Mouse (Mus musculus) cerebral cortex, adult 2 months (tissue): ENCODE data around the gene Nradd.

ENCODE experiments used
- WGBS: fragments of 180-500 bp; shearing (Covaris S2); methylation state at CpG from one replicate; pipeline ENCODE4 v1.1.7; 2018; 5-methylcytosine and 5-hydroxymethylcytosine counted together

Gene Nradd

DNA sequence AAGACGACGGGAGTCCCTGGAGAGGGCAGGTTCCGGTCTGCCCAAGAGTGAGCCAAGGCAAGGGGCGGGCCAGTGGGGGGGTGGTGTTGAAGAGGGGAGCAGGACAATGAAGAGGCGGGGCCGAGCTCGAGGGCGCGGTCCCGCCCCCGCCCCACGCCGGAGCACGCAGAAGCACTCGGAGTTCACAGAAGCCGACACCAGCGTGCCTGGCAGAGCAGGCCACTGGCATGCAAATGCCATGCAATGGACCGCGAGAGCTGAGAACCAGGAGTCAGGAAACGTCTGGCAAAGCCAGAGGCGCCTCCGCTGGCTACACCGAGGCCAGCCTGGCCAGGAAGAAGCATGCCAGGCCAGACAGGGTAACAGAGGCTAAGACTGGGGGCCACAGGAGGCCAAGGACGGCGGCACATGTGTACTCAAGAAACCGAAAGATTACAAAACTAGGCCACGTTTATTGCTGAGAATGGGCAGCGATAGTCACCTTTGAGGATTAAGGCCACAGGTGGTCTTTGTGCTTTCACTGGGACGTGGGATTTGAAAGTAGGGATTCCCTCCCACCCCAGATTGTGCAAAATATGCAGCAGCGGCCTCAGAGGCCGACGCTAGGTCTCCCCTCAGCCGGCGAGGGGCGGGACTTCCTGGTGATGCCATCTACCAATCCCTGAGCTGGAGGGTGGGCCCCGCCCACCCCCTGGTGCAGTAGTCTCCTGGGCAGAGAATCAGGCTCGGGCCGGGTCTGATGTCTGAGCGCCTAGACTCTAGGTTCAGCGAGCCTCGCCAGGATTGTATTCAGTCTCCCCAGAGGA lies at the start of gene Nradd:
Nradd (minus strand) TSS at position 92 of the 806 bp plus-strand sequence.
- WGBS = 5% methylated on average over 41 of the region's 41 CpGs

DNA sequence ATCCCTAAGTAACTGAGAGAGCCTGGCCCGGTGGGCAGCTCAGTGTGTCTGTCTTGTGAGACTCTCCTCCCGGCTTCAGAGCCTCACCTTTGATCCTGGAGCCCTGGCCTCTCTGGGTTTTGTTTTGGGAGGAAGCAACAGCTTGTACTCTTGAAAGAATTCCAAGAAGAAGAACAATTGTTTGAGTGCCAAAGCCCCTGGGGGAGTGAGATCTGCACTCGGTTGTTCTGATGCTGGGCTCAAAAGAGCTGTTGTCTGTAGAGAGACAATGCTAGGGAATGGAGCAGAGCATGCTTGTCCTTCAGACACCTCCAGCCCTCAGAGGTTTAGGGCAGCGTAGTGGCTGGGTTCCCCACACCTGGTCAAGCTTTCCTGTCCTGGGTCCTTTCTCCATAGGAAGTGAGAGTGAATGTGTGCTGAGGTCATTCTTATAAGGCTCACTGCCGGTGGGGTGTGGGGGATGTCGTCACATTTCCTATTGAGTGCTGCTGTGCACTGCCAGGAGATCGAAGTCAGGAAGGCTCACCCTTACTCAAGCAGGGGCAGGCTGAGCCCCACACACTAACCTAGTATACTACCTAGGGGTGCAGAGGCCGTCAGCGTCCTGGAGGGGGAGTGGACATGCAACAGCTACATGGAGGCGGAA lies 49.0 kb upstream of the Nradd start:
- 47% methylated on average over 10 of the region's 10 CpGs for WGBS

DNA sequence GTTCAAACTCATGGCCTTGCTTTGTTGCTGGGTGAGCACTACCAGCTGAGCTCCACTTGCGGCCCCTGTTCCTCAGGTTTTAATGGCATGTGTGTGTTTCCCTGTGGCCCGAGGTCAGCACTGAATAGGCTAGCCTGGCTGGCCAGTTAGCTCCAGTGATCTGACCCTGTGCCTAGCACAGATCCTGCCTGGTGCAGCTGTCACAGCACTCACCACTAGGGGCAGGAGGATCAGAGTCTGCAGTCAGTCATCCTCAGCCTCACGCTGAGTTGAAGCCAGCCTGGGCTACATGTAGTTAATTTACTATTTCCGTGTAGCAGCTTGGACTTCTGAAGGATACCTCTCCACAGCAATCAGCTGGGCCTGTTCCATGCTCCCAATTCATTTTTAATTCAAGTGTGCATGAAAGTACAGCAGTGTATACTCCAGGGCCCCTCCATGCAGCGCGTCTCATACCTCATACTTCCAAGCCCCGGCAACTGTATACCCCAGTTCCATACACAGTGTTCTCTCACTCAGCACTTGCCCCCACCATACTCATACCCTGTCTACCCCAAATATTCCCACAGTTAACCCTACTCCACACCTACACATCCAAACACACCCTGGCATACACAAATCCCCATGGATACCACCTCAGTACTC lies 48.3 kb upstream of the Nradd start:
- 58% methylated on average over 7 of the region's 7 CpGs for WGBS

DNA sequence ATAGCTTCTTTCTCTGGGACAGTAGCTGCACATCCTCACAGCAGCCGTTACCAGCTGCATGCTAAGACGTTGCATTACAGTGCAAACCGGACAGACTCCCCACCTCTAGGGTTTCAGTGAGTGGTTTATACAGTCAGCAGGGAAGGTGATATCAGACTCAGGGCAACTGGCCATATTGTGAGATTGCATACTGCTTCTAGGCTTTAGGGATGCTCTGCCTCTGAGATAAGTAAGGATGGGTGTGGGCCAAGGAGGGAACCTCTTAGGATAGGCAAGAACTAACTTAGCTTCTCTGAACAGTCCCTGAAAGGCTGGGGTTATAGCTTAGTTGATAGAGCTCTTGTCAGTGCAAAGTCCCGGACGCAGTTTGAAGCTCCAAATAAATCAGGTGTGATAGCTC lies 45.5 kb upstream of the Nradd start:
- 86% methylated on average over 5 of the region's 5 CpGs for whole genome bisulfite sequencing

DNA sequence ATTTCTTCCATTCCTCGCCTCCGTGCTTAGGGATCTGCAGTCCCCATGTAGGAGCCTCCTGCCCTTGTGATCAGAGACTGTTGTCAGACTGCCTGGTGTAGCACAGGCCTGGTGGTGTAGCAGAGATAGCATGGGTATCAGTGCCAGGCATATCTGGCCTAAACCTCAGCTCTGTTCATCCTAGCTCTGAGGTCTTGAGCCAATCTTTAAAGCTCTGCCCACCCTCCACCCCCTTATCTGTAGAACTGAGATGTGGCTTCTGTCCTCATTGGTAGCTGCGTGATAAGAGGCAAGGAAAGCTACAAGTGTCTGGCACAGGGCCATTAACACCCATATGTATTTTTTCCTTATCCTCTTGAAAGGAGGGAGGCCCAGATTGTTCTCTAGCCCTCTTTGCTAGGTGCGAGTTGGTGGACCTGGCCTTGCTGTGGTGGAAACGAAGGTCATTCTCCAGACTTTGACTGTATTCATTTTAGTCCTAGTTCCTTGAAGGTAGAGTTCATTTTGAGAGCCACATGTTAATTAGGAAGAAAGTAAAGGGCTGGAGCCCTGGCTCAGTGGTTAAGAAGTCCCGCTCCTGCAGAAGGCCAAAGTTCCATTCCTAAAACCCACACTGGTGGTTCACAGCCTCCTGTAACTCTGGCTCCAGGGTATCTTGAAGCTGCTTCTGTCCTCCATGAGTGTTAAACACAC lies 44.5 kb upstream of the Nradd start:
- WGBS = 85% methylated on average over 6 of the region's 6 CpGs

DNA sequence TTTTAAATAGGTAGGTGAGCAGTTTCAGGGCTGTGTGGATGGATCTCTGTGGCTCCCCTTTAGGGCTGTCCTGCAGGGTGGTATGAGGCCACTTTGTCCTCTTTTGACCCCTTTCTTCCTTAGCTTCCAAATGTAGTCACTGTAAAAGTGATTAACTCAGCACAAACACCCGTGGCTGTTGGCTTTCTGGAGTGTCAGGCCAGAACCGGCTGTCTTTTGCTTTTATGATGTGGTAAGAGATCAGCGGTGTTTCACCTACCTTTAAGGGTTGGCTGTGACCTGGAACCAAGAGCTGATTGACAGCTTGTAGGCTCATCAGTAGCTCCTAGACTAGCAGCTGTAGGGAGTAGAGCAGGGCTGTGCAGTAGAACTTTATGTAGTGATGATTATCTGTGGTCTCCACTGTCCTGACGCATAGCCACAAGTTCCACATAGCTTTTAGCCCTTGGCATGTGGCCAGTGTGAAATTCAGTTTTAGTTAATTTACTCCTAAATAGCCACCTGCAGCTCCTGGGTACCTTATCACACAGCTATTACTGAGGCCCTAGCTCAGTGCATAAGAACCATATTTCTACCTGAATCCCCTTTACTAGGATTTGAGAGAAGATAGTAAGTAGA lies 43.1 kb upstream of the Nradd start:
- 48% methylated on average over 4 of the region's 4 CpGs for WGBS

DNA sequence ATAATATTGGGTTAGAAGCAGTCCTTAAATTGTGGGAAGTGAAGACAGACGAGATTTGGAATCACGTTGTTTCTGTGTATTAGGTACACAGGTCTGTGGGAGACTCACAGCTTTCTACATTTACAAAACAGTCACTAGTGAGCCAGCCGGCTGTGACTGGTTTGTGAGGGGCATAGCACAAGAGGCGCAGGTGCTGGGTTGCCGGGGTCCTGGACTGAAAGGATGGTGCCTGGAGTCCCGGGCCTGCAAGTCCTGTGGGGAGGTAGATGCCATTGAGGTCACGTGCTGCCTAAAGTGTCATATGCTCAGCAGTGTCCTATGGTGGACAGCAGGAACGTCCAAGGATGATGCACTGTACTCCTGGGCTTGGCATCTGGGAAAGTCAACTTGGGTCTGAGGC lies 42.1 kb upstream of the Nradd start:
- WGBS = 56% methylated on average over 8 of the region's 8 CpGs

DNA sequence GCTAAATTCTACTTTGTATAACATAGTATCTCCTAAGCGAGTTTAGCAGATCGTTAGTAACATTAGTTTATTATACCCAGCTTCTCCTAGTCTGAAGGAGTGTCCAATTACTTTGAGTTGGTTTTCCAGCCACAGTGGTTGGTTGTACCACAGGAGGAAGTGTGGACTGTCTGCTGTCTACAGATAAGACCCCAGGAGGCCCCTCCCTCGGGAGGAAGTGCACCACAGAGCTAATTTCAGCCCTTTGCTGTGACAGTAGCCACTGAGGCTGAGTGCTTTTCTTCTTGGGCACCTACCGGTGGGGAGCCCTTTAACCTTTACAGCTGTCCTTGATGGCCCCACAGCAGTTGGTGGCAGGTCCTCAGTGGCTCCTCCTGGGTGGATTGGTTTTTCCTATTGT lies 41.7 kb upstream of the Nradd start:
- WGBS = 40% methylated on average over 4 of the region's 4 CpGs

DNA sequence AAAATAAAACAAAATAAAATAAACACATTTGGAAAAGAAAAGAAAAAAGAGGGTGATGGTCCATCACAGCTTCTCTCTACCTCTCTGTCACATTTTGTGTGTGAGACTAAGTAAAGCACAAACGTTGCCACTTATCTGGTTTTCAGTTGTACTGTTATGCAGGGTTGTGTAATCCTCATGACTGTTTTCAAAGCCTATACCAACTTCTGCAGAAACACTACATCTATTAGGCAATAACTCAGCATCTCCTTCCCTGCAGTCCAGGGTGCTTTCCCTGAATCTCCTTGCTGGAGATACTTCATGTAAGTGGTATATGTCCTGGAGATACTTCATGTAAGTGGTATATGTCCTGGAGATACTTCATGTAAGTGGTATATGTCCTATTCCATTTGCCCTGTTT lies 38.6 kb upstream of the Nradd start:
- WGBS = 82% methylated on average over 1 of the region's 1 CpGs

DNA sequence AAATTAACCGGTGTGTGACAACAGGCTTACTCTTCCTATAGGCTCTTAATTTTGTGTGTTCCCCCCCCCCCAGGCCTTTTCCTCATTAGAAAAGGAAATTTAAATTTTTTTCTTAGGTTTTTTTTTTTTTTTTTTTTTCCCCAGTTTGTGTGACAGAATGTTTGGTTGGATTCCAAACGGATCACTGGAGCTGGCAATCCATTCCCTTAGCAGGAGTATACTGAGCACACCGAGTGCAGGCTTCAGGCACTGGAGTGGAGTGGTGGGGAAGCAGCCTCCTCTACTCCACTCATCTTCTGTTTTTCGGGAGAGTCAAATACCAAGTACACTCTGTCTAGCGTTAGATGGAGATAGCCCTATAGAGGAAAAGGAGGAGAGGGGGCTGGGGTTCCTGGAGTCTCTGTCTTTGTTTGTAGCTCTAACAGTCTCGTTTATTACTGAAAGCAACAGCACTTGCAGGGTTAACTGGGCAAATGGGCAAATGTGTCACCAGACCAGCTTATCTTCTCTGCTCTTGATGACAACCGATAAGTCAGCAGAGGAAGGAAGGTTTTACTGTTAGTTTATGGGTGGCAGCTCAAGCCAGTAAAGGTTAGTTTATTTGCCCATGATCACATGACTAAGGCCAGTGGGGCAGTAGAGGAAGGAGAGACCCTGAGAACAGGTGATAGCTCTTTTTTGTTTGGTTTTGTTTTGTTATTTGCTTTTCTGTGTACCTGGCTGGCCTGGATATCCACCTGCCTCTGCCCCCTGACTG lies 36.8 kb upstream of the Nradd start:
- WGBS = 60% methylated on average over 7 of the region's 7 CpGs

DNA sequence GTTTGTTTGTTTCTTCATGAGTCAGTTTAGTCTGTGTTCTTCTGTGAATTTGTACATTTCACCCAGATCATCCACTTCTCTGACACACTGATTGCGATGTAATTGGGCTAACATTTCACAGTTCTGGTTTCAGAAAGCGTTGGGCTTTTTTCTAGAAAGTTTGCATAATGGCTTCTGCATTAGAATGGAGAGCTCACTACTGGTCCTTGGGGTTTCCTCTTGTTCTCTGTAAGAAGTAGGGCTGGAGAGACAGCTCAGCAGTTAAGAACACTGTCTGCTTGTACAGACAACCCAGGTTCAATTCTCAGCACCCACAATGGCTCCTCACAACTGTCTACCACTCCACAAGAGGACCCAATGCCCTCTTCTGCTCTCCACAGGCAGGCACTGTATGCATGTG lies 36.0 kb upstream of the Nradd start:
- WGBS = 72% methylated on average over 2 of the region's 2 CpGs

DNA sequence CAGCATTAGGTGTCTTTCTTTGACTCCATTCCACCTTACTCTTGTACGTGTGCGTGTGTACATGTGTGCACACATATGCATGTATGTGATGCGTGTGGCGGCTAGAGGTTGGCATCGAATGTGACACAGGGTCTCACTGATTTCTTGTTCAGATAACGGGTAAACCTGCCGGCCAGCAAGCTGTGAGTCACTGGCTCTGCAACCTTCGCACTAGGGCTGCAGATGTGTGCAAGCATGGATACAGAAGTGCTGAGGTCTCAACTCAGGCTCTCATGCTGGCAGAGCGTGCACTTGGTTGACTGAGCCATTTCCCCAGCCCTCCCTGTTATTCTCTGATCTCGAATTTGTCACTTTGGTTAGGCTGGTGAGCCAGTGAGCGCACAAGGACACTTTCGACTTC lies 35.3 kb upstream of the Nradd start:
- WGBS = 90% methylated on average over 12 of the region's 12 CpGs

DNA sequence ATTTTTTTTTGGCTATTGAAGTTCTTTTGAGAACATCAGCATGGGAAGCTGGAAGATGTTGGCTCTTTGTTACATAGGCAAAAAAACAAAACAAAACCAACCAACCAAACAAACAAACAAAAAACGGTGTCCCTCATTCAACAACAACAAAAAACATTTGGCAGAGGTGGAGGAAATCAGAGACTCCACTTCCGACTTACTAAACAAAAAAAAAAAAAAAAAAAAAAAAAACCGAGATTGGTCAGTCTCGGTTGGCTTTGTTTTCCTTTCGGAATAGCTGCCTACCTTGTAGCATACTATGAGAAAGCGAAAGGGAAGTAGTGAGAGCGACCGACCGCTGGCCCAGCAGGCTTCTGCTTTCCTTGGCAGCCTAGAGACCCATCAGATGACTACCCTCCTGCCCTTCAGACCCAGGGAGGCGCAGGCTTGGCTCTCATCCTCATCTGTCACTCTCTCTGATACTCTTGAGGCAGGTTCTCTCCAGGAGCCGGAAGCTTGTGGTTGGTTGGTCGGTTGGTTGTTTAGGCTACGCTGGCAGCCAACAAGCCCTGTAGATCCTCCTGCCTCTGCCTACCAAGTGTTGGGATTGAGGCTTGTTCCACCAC lies 33.3 kb upstream of the Nradd start:
- WGBS = 65% methylated on average over 13 of the region's 13 CpGs

DNA sequence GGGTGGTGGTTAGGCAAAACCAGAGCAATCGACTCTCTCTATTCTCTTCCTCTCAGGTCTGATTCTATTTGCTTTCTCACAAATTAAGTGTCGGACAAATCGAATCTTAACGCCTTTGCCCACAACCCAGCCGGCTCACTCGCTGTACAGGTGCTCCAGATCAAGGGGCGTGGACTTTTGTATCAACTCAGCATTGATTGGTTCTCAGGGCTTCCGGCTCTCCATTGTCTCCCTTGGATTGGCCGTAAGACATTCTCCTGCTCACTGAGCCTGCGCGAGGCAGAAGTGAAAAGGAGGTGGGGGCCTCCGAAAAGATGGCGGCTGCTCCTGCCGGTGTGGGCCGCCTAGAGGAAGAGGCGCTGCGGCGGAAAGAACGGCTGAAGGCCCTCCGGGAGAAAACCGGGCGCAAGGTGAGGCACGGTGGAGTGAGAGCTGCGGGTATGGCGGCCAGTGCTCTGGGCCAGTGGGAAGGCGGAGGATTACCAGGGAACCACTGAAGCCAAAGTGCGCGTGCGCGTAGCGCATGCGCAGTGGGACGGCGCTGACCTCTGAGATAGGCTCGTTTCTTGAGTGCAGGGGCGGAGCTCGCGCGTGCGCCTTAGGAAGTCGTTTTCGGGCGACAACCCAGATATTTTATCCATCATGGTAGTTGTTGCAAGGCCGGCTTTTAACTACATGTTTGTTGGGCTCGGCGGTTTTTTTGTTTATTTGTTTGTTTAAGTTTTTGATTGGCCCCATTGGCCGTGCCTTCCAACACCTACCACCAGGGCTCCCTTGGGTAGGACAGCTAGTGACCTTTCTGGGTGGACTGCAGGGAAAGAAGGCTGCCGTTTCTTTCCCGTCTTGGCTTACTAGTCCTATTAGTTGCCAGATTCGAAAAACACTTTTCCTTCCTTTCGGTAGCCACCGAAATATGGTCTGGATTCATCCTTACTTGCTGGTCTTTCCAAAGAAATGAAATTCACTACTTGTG lies 32.3 kb upstream of the Nradd start, which contains the start of gene Ccdc12:
Ccdc12 (plus strand) TSS at position 255 of the 973 bp plus-strand sequence.
- under 1% methylated on average over 52 of the region's 52 CpGs for WGBS

DNA sequence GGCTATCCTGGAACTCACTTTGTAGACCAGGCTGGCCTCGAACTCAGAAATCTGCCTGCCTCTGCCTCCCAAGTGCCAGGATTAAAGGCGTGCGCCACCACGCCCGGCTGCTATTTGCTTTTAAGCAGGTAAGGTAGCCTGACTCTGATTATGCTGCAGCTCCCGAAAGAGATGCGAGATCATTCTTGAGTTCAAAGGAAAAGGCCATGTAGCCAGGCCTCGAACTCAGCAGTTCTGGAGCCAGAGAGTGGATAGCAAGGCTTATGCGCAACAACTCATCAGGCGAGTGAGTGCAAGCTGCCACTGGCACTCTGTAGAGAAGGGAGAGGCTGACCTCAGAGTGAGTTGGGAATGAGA lies 31.4 kb upstream of the Nradd start:
- 85% methylated on average over 10 of the region's 10 CpGs for WGBS

DNA sequence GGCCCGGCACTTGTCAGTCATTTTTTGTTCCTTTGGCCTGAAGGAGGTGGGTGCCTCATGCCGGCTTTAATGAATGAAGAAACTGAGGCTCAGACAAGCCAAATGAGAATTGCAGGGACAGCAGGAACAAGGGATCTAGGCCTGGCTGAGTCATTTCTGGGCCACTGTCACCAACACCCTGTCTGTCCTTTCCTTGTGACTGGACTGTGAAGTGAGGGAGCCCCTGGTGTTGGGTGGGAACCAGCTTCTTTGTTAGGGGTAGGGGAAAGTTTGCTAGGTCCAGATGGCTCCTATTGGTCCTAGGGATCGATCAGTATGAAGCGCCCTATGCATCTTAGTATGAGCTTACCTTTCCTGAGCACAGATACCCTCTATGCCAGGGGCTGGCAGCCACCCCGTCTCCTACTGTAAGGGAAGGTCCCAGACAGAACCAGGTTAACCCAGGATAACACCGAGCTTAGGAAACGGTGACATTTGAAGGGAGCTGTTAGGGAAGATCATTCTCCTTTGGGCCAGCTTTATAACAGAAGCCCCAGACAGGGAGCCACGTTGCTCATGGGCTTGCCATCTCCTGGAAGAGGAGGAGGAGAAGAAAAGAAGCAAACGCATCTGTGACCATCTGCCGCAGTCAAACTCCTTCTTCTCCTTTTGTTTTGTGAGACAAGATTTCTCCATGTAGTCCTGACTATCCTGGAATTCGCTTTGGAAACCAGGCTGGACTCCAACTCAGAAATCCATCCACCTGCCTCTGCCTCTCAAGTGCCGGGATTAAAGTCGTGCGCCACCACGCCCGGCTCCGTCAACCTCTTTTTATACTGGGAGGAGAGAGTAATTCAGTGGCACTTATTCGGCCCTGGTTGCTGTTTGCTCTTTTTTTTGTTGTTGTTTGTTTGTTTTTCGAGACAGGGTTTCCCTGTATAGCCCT lies 30.7 kb upstream of the Nradd start:
- 66% methylated on average over 19 of the region's 19 CpGs for WGBS

DNA sequence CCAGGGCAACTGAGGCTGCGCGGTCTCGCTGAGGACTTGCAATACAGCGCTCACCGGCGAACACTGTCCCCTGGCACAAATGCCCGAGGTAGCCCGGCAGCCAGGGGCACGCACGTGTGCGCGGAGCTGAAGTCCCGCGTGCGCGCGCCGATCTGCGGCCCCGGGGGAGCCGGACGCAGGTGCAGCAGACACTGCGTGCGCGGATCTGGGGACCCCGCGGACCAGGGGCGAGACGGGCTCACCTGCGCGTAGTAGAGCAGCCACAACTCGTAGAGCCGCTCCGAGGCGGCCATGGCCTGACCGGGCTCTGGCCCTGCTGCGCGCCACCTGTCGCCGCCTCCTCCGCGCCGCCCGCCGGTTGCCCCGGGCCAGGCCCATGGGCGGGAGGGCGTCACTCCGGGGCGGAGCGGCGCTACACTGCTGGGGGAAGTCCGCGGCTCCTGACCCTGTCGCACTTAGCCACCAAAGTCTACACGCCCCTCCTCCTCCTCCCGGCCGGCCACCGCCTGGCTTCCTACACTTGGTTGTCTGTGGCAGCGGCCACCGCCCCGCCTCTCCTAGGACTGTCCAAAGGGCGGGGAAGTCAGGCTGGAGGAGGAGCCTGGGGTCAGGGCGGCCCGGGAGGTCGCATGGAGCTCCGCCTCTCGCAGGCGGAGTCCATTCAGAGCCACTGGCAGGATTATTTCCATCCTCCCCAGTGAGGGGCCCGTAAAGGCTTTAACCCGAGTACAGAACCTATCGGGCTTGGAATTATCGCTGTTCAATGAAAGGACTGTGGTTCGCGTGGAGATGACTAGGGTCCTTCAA lies 29.6 kb upstream of the Nradd start, which contains the start of gene Nbeal2:
Nbeal2 (minus strand) TSS at position 507 of the 807 bp plus-strand sequence.
- WGBS = 1% methylated on average over 75 of the region's 75 CpGs
